Mouse (Mus musculus) cerebellum, postnatal 25 days (tissue): ENCODE results near the gene Xxylt1.
A peak's percentile ranks its signal among the peaks of the same experiment; 100 is the strongest.

Experiments used
- DNase-seq, 2 experiments: peaks; one replicate each; pipeline ENCODE4 v3.0.0; 2021; ENCODE audit warnings: mixed read lengths in 2 of 2

The Xxylt1 gene

DNA sequence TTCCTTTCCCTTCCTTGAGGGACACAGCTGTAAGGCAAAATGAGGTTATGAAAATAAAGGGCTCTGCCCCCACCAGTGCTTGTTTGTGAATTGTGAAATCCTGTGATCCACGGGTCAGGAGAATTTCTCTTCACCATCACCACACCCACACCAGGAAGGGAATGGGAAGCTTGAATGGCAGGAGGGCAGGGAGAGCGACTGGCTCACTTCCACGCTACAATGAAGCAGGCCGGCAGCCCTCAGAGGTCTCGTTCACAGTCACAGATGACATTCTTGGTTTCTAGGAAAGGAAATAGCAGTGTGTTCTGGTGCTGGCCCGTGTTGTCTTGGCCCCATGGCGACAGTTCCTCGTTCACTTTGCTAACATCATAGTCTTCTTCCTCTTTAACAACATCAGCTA, 136.3 kb downstream of the Xxylt1 start:
- no peak for DNase-seq

DNA sequence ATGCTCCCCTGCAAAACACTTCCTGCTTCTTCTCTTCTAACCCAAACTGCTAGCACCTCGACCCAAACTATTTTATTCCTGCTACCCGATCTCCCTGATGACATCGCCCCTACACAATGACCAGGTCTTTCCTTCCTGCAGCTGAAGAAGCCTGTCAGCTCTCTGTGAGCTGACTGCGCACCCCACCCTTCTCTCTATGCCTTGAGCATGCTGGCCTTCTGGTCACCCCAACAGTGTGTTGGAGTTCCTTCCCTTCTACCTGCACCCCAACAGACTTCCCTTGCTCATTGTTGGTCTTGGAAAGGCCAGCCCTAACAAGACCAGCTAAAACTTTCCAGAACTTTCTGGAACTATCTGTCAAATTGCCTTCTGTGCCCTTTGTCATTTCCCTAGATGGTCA, 137.3 kb downstream of the Xxylt1 start:
- no peak for DNase-seq

DNA sequence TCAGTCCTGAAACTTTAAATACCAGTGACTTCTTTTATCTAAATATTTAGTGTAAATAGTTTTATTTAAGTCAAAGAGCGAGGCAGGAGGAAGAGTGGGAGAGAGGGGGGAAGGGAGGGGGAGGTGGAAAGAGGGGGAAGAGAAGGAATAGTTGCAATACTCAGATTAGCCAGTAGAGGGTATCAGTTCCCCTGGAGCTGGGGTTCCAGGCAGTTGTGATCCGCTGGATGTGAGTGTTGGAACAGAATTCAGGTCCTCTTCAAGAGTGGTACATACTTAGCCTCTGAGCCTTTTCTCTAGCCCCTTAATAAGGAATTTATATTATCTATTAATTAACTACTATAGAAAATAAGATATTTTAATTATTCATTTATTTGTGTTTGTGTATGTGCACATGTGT, 140.5 kb downstream of the Xxylt1 start:
- no peak for DNase-seq

DNA sequence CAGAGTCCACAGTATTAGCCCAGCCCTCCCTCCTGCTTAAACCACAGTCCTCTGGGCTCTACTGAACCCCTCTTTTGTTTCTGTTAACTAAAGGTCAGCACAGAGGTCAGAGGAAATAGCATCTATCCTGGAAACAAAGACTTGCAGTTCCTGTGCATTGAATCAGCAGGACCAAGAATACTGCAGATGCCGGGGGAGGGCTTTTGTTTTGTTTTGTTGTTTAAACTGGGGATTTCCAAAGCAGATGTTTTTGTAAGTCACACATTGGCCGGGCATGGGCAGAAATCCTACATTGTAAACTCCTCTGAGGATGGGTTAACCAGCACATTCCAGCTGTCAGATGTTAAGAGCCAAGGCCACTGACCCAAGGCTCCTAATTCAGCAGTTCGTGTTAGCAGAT, 141.3 kb downstream of the Xxylt1 start:
- DNase-seq = no peak

DNA sequence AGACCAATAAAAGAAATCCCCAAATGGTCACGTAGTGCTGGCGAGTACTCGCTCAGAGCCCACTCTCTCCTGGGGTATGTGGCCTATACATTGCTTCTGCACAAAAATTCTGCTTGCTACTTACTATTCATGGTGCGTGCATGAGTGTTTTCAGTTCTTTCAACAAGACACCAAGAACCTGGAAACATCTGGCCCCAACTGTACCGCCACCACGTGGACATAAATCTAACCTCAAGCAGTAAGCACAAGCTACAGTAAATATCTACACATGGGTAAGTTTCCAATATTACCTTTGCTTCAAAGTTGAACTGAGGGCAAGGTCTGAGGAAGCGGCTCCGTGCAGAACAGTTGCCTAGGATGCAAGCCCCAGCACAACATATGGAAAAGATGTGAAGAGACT, 142.0 kb downstream of the Xxylt1 start:
- no peak for DNase-seq

DNA sequence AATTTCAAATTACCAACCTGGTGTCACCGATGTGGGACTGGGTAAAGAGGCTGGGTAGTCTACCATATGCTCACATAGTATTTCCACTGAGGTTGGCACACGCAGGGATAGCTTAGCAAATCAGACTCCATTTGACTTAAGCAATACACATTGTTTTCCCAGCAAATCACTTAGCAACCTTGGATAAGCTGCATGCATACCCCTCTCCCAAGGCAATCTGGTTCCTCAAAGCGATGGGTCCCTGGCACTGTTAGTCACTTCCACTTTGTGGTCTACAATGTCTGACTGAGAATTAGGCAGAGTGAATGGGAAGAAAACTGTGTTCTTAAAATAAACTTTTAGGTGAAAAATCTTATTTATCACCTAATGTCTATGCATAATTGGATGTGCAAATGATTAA, 142.6 kb downstream of the Xxylt1 start:
- no peak for DNase-seq

DNA sequence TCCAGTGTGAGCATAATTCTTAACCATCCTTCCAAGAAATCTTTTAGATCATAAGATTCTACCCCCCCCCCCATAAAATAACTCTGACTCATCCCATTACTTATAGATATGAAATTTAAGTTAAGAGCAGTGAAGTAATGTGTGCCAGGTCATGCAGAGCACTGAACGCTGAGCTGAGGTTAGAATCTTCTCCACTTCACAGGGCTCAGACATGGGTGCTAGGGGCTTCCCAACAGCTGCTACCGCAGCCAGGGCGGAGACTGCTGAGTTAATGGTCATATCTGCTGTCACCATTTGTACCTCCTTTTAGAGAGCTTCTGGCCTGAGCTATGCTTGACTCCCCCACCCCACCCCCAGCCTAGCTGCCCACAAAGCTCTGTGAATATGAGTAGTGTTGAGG, 143.6 kb downstream of the Xxylt1 start:
- DNase-seq = no peak

DNA sequence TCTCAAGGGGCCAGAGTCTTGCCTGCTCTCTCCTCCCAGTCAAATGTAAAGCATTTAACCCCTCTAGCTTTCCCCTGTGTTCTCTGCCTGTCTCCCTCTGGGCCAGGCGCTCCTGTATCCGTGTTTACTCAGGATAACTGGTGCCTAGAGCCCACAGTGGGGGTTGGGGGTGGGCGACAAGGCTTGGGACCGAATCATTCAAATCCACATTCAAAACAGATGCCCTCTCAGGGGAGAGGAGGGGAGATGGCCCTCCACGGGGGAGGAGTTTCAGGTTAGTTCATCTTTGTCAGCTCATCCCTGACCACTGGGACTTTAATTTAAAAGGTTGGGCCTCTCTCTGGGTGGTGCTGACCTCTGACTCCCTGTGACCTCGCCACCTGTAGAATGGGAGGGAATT, 144.8 kb downstream of the Xxylt1 start:
- DNase-seq = no peak

DNA sequence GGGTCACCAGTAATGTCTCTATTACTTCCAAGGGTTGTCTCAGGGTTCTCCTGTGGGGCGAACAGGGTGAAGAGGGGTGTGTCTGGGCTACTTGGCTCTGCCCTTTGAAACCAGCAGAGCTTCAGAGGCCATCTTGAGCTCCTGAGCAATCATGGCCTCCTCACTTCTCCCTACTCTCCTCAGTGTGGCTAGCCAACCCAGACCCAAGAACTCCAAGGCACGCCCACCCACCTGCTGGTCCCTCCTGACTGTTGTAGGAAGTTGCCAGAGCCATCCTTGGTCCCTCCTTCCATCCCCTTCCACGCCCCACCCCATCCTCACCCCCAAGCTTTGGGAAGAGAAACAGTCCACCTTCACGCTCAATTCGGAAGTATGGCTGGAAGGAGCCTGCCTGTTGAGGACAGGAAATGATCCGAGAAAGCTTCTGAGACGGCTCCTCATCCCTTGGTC, 145.2 kb downstream of the Xxylt1 start:
- DNase-seq = no peak

DNA sequence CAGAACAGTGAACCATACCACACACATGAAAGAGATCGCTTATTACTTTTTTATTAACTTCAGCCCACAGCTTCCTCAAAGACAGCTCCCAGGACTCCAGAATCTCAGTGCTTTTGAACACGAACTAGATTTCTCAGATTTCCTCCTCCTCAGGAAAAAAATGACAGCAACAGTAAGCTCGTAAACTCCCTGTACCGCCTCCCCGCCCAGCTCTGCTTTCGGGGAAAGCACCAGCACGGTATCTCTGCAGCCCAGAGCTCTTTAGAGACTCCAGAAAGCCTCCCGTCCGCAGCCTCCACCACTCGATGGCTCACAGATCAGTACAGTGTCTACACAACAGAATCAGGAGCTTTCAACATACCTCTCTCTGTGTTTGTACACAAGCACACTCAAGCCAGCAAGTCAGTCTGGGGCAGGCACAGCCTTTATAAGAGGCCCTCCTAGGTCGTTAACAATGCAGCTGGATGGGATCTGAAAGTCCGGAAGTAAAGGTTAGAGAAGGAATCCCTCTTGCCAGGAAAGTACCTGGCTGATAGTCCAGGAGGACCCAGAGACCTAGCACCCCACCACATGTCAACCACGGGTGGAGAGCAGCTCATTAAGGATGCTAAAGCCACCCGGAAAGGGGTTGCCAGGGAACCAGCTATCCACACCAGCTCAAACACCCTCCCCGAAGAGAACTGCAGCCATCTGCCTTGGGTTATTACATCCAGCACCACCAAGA, 146.1 kb downstream of the Xxylt1 start:
- DNase-seq = no peak

DNA sequence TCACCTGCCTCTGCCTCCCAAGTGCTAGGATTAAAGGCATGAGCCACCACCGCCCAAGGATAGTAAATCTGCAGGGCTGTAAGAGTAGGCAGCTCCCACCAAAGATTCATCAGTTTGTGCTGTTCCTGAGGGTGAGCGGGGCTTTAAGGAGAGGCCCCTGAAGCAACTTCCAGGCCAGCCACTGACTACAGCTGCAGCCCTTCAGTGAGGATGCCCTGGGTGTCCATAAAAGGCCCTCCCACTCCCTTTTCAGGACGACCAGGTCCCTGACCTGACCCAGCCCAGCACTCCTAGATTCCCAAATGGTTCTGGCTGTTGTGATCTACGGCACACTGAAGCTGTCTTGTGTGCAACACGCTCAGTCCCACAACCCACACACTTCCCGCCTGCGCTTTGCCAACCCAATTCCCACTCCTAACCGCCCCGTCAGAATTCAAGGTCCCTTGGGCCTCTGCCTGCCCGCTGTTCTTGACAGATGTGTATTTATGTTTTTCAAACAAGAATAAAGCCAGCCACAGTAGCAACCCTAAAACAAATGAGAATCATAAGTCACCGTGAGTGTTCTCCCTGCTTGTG, 146.9 kb downstream of the Xxylt1 start:
- no peak for DNase-seq

DNA sequence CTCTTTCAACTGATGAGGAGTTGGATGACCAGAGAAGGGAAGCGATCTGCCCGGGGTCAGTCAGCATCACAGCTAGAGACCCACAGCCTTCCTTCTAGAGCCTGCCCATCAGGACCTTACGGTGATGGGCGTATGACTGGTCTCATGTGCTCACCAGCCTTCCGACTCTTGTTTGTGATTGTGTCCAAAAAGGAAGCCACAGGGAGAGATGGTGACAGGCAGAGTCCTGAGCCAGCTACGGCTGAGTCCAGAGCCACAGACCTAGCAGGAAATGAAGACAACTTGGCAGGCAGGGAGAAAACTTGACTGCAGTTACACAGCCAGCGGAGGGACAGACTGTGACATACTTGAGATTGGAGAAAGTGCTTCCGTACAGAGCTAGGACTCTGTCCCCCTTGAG, 147.9 kb downstream of the Xxylt1 start:
- DNase-seq = no peak

DNA sequence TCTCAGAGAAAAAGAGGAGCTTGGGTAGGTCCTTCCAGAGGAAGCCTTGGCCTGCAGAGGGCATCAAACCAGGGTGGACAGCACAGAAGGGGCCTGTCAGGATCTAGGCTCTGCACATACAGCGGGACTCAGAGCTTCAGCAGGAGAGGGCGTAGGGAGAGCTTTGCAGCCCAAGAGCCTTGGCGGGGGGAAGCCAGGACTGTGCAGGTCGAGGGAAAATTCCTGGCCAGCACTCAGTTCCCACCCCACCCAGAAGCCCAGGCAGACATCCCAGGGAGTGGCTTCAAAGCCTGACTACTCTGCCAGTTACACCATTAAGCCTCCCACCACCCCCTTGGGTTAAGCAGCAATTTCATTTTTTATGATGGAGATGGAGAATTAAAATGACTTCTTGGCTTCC, 148.4 kb downstream of the Xxylt1 start:
- DNase-seq = peak in 1 of 2 experiments; percentile 21

DNA sequence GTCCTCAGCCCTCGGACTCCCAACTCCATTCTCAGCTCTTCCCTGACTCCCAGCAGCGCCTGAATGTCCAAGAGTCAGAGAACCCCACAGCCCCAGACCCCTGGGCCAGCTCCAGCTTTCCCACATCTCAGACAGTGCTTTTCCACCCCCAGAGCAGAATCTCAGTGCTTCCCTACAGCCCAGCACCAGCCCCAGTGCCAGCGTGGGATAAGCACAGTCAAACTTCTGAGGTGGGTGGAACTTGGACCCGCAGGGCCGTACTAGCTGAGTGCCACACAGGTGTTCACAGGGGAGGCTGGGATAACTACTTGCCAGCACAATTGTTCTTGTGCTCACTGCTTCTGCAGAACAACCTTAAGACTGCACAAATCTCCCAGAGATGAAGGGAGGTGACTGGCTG, 149.0 kb downstream of the Xxylt1 start:
- no peak for DNase-seq

DNA sequence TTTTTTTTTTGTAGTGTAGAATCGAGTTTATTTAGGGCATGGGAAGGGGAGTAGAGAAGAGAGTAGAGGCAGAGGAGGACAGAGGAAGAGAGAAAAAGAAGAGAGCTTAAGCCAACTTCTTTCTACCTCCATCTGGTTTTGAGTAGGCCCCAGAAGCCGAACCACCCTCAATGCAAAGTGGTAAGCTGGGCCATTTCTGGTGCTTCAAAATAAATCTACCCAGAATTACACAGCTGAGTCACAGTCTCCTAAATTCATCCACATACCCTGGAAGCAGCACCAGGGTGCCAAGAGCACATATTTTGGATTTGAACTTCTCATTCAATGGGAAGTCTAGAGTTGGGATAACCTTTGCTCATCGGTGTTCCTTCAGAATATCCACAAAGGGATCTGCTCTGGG, 152.1 kb downstream of the Xxylt1 start:
- no peak for DNase-seq

DNA sequence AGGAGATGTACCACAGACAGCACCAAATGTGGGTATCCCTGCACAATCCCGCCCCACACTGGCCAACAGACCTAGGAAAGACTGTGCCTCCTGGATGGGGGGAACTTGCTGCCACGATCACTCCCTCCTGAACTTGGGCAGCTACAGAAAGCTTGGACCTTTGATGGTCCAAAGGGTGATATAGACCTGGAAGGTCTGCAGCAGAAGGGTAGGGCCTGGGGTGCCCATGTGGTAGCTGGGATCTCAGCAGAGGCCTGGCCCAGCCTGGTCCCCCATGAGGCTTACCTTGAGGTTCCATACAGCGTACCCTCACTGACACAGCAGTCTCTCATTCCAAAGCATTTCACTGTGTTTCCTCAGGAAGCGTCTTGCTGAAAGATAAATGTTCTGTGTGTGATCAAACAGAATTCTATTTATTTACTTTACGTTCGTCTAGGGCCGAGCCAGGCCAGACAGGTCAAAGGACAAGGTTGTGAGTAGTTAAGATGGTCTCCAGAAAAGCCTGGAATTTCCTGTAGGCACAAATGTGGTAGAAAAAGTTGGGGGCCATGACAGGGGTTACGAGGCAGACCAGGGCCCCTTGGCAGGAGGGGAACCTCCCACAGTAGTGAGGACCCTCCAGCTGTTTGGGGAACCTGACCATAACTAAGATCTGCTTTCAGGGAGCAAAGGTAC, 153.0 kb downstream of the Xxylt1 start:
- DNase-seq = no peak

DNA sequence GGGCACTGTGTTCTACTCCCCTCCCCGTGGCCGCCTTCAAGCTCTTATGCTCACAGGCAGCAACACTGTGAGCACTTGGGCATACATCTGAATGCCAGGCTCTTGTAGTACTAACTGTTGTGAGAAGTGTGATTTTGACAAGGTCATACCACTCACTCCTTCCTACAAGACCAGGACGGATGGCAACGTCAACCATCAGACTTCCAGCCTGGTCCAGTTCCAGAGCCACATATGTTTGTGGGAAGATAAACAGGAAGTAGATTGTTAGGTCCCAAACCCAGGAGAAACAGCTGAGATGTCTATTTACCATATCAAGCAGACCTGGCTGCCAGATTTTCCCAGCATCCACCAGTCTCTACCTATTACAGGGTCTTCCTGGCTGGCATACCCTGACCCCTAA, 155.7 kb downstream of the Xxylt1 start:
- no peak for DNase-seq

DNA sequence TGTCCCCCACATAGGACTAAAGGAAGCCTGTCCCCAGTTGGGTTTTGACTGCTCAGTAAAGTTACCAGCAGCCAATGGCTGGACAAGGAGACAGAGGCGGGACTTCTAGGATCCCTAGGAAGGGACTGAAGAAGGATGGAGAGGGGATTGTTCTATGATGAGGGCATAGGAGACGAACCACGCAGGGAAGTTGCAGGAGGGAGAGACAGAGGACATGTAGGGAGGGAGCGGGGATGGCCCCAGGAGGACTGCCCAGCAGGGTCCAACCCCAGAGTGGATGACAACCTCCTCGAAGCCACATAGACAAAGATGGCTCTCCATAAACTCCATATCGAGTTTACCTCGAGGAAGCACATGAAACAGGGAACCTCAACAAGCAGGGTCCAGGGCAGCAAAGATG, 157.3 kb downstream of the Xxylt1 start:
- no peak for DNase-seq

DNA sequence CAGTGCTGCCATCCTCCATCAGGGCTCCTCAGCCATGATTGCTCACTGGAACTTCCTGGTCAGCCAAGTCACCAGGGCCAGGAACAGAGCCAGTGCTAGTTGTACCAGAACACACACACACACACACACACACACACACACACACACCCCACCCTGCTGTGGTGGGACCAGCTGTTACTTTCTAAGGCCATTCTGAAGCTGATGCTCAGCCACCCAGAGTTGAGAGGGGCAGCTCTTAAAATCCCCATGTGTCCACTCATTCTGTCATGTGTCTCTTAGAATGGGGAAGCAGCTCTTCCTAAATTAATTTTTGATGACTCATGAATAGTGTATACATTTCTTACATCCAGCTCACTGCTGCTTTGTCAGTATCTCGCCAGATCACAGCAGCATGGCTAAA, 158.7 kb downstream of the Xxylt1 start:
- no peak for DNase-seq

DNA sequence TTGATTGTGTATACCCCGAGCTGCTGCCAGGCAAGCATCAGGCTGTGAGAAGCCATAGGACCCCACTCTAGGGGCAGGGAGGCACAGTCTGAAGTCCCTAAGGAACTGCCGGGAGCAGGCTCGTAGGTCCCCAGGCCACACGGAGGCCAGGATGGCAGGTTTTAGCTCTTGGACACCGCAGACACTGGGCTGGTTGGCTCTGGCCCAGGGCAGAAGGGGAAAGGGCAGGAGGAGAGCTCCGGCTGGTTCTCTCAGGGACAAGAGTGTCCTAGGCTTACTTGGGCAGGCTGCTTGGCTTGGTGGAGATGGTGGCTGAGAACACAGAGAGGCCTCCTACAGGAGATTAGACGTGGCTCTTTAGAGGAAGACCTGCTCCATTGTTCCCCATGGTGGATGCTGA, 162.4 kb downstream of the Xxylt1 start:
- DNase-seq = no peak

DNA sequence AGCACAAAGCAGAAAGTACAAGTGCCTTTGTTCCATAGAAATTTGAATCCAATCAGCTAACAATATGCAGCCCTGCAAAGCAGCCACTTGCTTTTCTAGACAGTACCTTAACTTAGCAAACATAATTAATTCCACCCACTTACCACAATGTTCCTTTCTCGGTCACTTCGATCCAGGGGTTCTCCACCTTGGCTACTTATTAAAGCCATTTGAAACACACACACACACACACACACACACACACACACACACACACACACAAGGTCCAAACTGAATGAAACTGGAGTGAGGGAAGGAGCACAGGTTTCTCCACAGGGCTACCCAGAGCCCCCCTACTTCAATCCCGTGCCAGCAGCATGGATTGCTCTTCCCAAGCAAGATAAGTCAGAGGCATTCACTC, 164.3 kb downstream of the Xxylt1 start:
- DNase-seq = no peak

DNA sequence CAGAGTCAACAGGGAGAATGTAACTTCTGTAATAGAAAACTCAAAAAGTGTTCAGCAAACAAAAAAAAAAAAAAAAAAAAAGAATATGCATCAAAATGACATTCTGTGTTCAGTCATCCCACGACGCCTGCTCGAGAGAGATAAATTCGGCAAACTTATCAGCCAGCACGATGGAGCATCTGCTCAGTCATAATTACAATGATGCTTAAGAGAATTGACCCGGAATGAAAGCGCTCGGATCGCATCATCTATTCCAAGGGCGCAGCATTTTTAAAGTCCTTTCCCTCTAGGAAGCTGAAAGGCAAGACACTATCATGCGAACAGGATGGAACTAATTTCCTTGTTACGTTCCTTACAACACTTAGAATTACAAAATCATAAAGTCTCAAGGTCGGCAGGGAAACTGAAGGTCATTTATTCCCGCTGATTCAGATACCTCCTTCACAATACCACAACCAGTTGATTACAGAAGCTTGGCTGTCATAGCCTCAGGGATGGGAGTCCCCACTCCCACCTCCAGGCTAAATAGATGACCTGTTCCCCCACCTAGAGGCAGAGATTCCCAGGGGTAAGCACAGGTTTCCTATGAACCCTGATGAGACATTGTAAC, 165.5 kb downstream of the Xxylt1 start:
- DNase-seq = no peak
